Mouse (Mus musculus): ENCODE data around the gene Ripor1.
"Not testable (repeated sequence)": the region's sequence is repeated elsewhere in the genome, so short reads cannot be mapped to it uniquely, and the experiment has no call there.

Ripor1 gene

GRCm38 (mm10) chr8:105604804-105605381, at the start of gene Ripor1:
Gene Ripor1 (plus strand): TSS chr8:105605255.
- in situ Hi-C loops (cut with MboI, MseI): no loop called here

GRCm38 (mm10) chr8:105562863-105563262, 42.2 kb upstream of the Ripor1 start:
- in situ Hi-C loops (cut with MboI, MseI): no loop called here

GRCm38 (mm10) chr8:105563871-105564270, 41.2 kb upstream of the Ripor1 start:
- in situ Hi-C loops (cut with MboI, MseI): no loop called here

DNA sequence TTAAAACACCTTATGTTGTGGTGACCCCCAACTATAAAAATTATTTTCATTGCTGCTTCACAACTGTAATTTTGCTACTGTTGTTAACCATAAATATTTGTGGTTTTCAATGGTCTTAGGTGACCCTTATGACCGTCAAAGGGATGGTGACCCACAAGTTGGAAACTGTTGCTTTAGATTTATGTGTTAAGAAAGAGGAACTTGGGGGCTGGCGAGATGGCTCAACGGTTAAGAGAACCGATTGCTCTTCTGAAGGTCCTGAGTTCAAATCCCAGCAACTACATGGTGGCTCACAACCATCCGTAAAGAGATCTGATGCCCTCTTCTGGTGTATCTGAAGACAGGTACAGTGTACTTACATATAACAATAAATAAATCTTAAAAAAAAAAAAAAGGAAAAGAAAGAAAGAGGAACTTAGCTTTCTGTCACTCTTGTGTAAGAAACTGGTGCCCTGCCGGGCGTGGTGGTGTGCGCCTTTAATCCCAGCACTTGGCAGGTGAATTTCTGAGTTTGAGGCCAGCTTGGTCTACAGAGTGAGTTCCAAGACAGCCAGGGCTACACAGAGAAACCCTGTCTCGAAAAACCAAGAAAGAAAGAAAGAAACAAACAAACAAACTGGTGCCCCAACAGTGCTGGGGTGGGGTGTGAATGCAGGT, 40.4 kb upstream of the Ripor1 start:
- in situ Hi-C loops (cut with MboI, MseI): not testable (repeated sequence)

GRCm38 (mm10) chr8:105565401-105565881, 39.6 kb upstream of the Ripor1 start:
- in situ Hi-C loops (cut with MboI, MseI): no loop called here

GRCm38 (mm10) chr8:105565952-105566702, 38.9 kb upstream of the Ripor1 start, which contains the start of gene Atp6v0d1:
Gene Atp6v0d1 (minus strand): TSS chr8:105566047.
- in situ Hi-C loops (cut with MboI, MseI): no loop called here

GRCm38 (mm10) chr8:105566703-105567595, 38.1 kb upstream of the Ripor1 start:
- in situ Hi-C loops (cut with MboI, MseI): no loop called here

GRCm38 (mm10) chr8:105571810-105572209, 33.2 kb upstream of the Ripor1 start:
- in situ Hi-C loops (cut with MboI, MseI): loop anchor here (10.0 kb wide), 1 partner anchor 663 kb away; no protein-coding TSS in a partner anchor

GRCm38 (mm10) chr8:105573427-105573826, 31.6 kb upstream of the Ripor1 start:
- in situ Hi-C loops (cut with MboI, MseI): loop anchor here (10.0 kb wide), 1 partner anchor 661 kb away; no protein-coding TSS in a partner anchor

DNA sequence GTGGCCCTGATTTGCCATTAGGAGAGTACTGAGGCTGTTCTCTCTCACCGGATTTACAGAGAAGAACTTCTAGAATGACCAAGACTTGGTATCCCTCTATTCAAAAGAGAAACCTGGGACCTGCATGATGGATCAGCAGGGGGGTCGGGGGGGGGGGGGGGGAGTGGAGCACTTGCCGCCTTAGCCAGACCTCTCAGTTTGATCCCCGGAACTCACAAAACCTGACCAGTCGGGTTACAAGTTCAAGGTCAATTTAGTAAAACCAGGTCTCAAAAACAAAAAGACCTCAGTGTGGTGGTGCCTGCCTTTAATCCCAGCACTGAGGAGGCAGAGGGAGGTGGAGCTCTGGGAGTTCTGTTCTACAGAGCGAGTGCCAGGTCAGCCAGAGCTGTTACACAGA, 30.3 kb upstream of the Ripor1 start:
- in situ Hi-C loops (cut with MboI, MseI): loop anchor here (10.0 kb wide), 1 partner anchor 660 kb away; no protein-coding TSS in a partner anchor

DNA sequence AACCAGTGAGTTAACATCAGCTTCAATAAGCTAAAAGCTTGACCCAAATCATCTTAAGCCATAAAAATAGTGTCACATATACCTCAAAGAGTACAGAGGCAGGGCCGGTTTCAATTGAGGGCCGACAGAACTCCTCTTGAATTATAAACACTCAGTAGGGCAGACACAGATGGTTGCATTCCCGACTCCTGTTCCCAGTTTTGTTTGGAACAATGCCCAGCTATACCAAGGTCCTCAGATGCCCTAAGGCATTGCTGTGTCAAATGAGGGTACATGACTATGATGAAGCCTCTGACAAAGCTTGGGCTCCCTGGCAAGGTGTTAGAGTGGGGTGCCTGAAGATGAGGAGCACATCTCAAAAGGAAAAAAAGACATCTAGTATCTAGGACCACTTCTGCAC, 29.5 kb upstream of the Ripor1 start:
- in situ Hi-C loops (cut with MboI, MseI): loop anchor here (10.0 kb wide), 1 partner anchor 659 kb away; no protein-coding TSS in a partner anchor

GRCm38 (mm10) chr8:105579719-105580118, 25.3 kb upstream of the Ripor1 start:
- in situ Hi-C loops (cut with MboI, MseI): loop anchor here (10.0 kb wide), 1 partner anchor 655 kb away; no protein-coding TSS in a partner anchor

- in situ Hi-C loops (cut with MboI, MseI): no loop called here
Observed at GRCm38 (mm10) chr8:105592431-105592830, 12.6 kb upstream of the Ripor1 start.

DNA sequence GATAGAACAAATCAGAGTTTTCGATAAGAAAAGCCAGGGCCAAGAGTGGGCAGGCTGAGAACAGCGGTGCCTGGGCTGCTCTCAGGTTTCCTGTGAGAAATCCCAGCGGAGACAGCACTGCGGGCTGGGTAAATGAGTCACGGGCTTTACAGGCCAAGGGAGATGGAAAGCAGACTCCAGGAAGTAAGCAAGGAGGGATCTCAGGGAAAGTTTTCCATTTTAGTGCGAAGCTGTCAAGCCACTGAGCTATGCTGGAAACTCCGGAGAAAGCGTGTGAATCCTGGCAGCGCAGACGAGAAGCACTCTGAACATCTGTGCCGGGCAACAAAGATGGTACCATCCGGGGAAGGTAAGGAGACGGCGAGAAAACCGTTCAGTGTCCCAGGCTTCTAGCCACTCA, 11.2 kb upstream of the Ripor1 start:
- in situ Hi-C loops (cut with MboI, MseI): no loop called here

GRCm38 (mm10) chr8:105594451-105595242, 10.4 kb upstream of the Ripor1 start:
- in situ Hi-C loops (cut with MboI, MseI): no loop called here

DNA sequence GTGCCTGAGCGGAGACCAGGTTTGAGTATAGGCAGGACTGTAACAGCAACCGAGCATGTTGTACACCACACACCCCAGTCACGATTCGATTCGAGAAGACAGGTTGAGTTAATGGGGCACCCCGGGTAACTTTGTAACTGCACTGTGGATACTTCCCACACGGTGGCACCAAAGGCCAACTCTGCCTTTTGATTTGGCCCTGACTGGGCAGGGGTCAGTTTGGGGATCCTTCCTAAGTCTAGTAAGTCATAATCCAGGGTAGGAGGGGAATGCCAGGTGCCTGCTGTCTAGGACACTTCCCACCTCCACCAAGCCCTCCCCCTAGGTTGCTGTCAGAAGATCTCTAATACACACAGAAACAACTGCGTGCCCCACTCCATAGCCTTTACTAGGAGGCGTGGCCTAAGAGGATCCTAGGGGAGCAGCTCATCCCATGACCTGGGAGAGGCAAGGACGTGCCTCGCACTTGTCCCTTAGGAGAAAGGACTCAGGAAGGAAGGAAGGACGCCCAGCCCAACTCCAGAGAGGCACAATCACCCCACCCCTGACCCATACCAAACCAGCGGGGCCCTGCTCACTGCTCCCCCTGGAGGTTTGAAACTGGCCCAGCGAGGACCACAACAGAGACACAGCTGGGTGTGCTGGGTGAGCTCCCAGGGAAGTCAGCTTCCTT, 8.6 kb upstream of the Ripor1 start:
- in situ Hi-C loops (cut with MboI, MseI): no loop called here

DNA sequence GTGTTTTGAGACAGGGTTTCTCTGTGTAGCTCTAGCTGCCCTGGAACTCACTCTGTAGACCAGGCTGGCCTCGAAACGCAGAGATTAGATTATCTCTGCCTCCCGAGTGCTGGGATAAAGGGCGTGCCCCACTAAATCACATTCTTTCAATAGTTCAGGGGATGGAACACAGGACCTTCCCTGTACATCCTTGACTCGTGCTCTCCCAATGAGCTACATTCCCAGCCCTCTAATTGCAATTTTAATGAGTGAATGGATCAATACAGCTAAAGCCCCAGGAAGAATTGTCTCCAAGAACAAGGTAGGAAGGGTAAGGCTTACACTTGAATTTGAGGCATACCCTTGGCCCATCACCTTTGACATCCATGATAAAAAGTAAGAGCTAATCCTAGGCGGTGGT, 6.3 kb upstream of the Ripor1 start:
- in situ Hi-C loops (cut with MboI, MseI): no loop called here

DNA sequence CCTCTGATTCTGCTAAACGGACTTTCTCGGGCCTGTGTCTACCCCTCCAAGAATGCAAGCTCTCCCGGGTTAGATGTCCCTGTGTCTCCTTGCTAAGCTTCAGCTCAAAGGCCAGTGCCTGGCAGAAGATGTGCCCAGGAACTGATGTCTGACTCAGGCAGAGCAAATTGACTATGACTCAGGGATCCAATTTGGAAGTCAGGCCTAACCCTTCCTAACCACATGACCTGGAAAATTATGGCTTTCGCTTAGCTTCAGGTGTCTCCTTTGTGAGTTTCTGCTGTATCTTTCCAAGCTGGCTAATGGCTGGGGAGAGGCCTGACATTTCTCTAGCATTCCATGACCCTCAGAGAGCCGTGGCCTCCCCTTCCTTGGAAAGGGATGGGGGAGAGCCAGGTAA, 3.8 kb upstream of the Ripor1 start:
- in situ Hi-C loops (cut with MboI, MseI): no loop called here

GRCm38 (mm10) chr8:105602540-105602939, 2.5 kb upstream of the Ripor1 start:
- in situ Hi-C loops (cut with MboI, MseI): not testable (repeated sequence)

Measured in T-helper 1 cell (primary cell).